Mouse (Mus musculus) liver, embryonic 12.5 days (tissue): ENCODE measurements around the gene Vmn1r204. TPM values are rescaled to one million over a fixed set of nuclear protein-coding genes. Genes with fewer than 3 reads are reported as not detected.
"Not testable (repeated sequence)": the region's sequence is repeated elsewhere in the genome, so short reads cannot be mapped to it uniquely, and the experiment has no call there.

Source experiments
- ATAC-seq: fragments of 200-750 bp; cut with Nextera tagmentation; 2 replicates; pipeline ENCODE4 v1.8.0; 2017; ENCODE audit warnings: moderate number of reproducible peaks, mild to moderate bottlenecking, moderate library complexity
- H3K27ac ChIP-seq: fragments of 300-500 bp; sonication (generic); 2 replicates; pipeline ENCODE4 v1.5.1; 2016; ENCODE audit warnings: mild to moderate bottlenecking
- H3K27me3 ChIP-seq: fragments of 300-500 bp; sonication (generic); replicated peaks from 2 replicates; pipeline ENCODE4 v1.6.1; 2016; ENCODE audit warnings: mild to moderate bottlenecking, moderate library complexity
- H3K36me3 ChIP-seq: fragments of 300-500 bp; sonication (generic); 2 replicates; pipeline ENCODE4 v1.6.1; 2016; ENCODE audit warnings: mild to moderate bottlenecking, moderate library complexity
- H3K4me1 ChIP-seq: fragments of 300-500 bp; sonication (generic); 2 replicates; pipeline ENCODE4 v1.6.1; 2016
- H3K4me2 ChIP-seq: fragments of 300-500 bp; sonication (generic); 2 replicates; pipeline ENCODE4 v1.6.1; 2016; ENCODE audit warnings: mild to moderate bottlenecking, moderate library complexity
- H3K4me3 ChIP-seq: fragments of 300-500 bp; sonication (generic); 2 replicates; pipeline ENCODE4 v1.5.1; 2016; ENCODE audit warnings: mild to moderate bottlenecking, moderate library complexity
- H3K9ac ChIP-seq: fragments of 300-500 bp; sonication (generic); 2 replicates; pipeline ENCODE4 v1.6.1; 2016; ENCODE audit warnings: mild to moderate bottlenecking, moderate library complexity
- H3K9me3 ChIP-seq: fragments of 300-500 bp; sonication (generic); replicated peaks from 2 replicates; pipeline ENCODE4 v1.6.1; 2016; ENCODE audit warnings: mild to moderate bottlenecking, moderate library complexity
- WGBS: fragments of 180-500 bp; shearing (Covaris S2); methylation state at CpG from one replicate; pipeline ENCODE4 v1.1.7; 2016; ENCODE audit not compliant: insufficient replicate concordance; 5-methylcytosine and 5-hydroxymethylcytosine counted together
- polyA plus RNA-seq: library from polyadenylated mRNA; unstranded; fragments of >200 nt; fragmentation: Nextera tagmentation; extraction: Ambion mirVana; gene quantifications from 2 replicates; pipeline ENCODE4 v1.2.1, GENCODE M21; 2016

Gene Vmn1r204
- not detected in 2 replicates for polyA plus RNA-seq

- not testable (repeated sequence) for ATAC-seq, H3K36me3 ChIP-seq, H3K27me3 ChIP-seq, H3K27ac ChIP-seq, H3K9ac ChIP-seq, H3K4me2 ChIP-seq, H3K9me3 ChIP-seq, H3K4me1 ChIP-seq, H3K4me3 ChIP-seq
- WGBS: 42% methylated on average over 1 of the region's 1 CpGs
Observed at GRCm38 (mm10) chr13:22552898-22553297, at the start of gene Vmn1r204. TSS of gene Vmn1r204 (plus strand) at chr13:22553198.

GRCm38 (mm10) chr13:22505281-22505680 lies 47.7 kb upstream of the Vmn1r204 start, which contains the start of gene Vmn1r202:
TSS of gene Vmn1r202 (minus strand) at chr13:22505381.
- H3K36me3 ChIP-seq: no peaks in the 10 kb centered on the region
- H3K27ac ChIP-seq: no peak within 1 kb of the TSS
- no peak within 1 kb of the TSS for H3K4me3 ChIP-seq
- H3K4me2 ChIP-seq: no peak within 1 kb of the TSS
- H3K27me3 ChIP-seq: no peaks in the 10 kb centered on the region
- H3K9me3 ChIP-seq: no peaks in the 10 kb centered on the region
- H3K4me1 ChIP-seq: no peaks in the 10 kb centered on the region
- no peak for ATAC-seq
- no peak within 1 kb of the TSS for H3K9ac ChIP-seq

GRCm38 (mm10) chr13:22517814-22518213 lies 35.2 kb upstream of the Vmn1r204 start, which contains the start of gene Vmn1r203:
TSS of gene Vmn1r203 (plus strand) at chr13:22518114.
- H3K27ac ChIP-seq: no peak within 1 kb of the TSS
- no peaks in the 10 kb centered on the region for H3K4me1 ChIP-seq
- H3K27me3 ChIP-seq: no peaks in the 10 kb centered on the region
- ATAC-seq: no peak
- no peak within 1 kb of the TSS for H3K9ac ChIP-seq
- H3K9me3 ChIP-seq: no peaks in the 10 kb centered on the region
- no peak within 1 kb of the TSS for H3K4me3 ChIP-seq
- no peak within 1 kb of the TSS for H3K4me2 ChIP-seq
- H3K36me3 ChIP-seq: no peaks in the 10 kb centered on the region

GRCm38 (mm10) chr13:22574911-22575310 lies 21.9 kb downstream of the Vmn1r204 start:
- not testable (repeated sequence) for H3K4me2 ChIP-seq, H3K9ac ChIP-seq, H3K4me3 ChIP-seq, H3K9me3 ChIP-seq, H3K36me3 ChIP-seq, H3K27ac ChIP-seq, ATAC-seq, H3K27me3 ChIP-seq, H3K4me1 ChIP-seq
- 59% methylated on average over 3 of the region's 3 CpGs for WGBS

GRCm38 (mm10) chr13:22583336-22583735 lies 30.3 kb downstream of the Vmn1r204 start:
- H3K4me2 ChIP-seq, H3K9me3 ChIP-seq, ATAC-seq, H3K27me3 ChIP-seq, H3K36me3 ChIP-seq, H3K27ac ChIP-seq, H3K4me3 ChIP-seq, H3K9ac ChIP-seq, H3K4me1 ChIP-seq: not testable (repeated sequence)
- 58% methylated on average over 14 of the region's 14 CpGs for WGBS

GRCm38 (mm10) chr13:22592900-22593299 lies 39.9 kb downstream of the Vmn1r204 start, which contains the start of gene Vmn1r205:
TSS of gene Vmn1r205 (minus strand) at chr13:22593000.
- Histone ChIP-seq H3K9ac (no peak within 1 kb of the TSS), H3K36me3 (no peaks in the 10 kb centered on the region), H3K4me1 (no peaks in the 10 kb centered on the region), H3K4me2 (no peak within 1 kb of the TSS), H3K4me3 (no peak within 1 kb of the TSS), H3K27me3 (no peaks in the 10 kb centered on the region), H3K27ac (no peak within 1 kb of the TSS), H3K9me3 (no peaks in the 10 kb centered on the region)
- WGBS: 57% methylated on average over 3 of the region's 3 CpGs
- no peak for ATAC-seq

Other genes with a start within 250 kb of the Vmn1r204 start
- not detected in 2 replicates for gene Vmn1r197, start 228.6 kb upstream of the Vmn1r204 start, polyA plus RNA-seq
- not detected in 2 replicates for gene Vmn1r198, start 202.8 kb upstream of the Vmn1r204 start, polyA plus RNA-seq
- not detected in 2 replicates for gene Vmn1r199, start 173.4 kb upstream of the Vmn1r204 start, polyA plus RNA-seq
- gene Vmn1r200, start 162.8 kb upstream of the Vmn1r204 start, polyA plus RNA-seq: not detected in 2 replicates
- not detected in 2 replicates for gene Vmn1r201, start 81.3 kb upstream of the Vmn1r204 start, polyA plus RNA-seq
- gene Vmn1r202, start 47.8 kb upstream of the Vmn1r204 start, polyA plus RNA-seq: not detected in 2 replicates
- not detected in 2 replicates for gene Vmn1r203, start 35.1 kb upstream of the Vmn1r204 start, polyA plus RNA-seq
- gene Vmn1r205, start 39.8 kb downstream of the Vmn1r204 start, polyA plus RNA-seq: not detected in 2 replicates
- not detected in 2 replicates for gene Vmn1r206, start 71.1 kb downstream of the Vmn1r204 start, polyA plus RNA-seq
- not detected in 2 replicates for gene Vmn1r207-ps, start 176.4 kb downstream of the Vmn1r204 start, polyA plus RNA-seq
- not detected in 2 replicates for gene Vmn1r208, start 224.2 kb downstream of the Vmn1r204 start, polyA plus RNA-seq